Mouse (Mus musculus) spleen, postnatal 4 days (tissue): ENCODE results near the gene Tpp2.

Experiments used
- DNase-seq, 2 experiments: peaks; one replicate each; pipeline ENCODE4 v3.0.0; 2022; ENCODE audit warnings: low spot score in 2 of 2

The Tpp2 gene

DNA sequence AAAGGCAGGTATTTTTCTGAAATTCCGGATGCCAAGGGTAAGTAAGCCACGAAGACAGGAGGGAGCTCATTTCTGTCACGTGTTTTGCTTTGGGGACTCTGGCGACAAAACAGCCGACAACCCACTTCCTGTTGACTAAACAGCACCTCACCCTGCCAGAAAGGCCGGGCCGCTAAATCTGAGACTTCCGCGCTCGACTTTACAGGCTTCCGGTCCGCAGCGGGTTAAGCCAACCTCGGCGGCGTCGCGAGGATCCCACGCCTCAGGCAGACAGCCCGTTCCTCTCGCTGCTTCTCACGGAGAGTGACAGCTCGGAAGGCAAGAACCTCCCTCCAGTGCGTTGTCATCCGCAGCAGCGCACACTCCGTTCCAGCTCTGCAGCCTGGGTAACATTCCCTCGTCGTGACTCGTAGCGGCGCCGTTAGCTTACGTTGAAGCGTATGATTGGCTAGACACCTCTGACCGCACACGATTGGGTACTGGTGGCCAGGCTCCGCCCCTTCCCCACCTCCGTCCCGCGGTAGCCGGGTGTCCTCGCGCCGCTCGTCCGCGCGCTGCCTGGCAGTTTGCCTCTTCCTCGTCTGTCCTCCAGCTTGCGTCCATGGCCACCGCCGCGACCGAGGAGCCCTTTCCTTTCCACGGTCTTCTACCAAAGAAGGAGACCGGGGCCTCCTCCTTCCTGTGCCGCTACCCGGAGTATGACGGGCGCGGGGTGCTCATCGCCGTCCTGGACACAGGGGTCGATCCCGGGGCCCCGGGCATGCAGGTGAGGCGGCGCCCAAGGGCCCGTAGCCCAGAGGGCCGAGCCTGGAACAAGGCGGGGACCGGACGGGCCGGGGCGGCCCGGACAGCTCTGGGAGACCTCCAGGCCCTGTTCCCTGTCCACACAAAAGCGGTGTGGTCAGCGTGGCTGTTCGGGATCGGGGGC, at the start of gene Tpp2:
Tpp2 (plus strand) TSS at position 160 of the 928 bp plus-strand sequence.
- DNase-seq, result peak; percentile 93 to 95

DNA sequence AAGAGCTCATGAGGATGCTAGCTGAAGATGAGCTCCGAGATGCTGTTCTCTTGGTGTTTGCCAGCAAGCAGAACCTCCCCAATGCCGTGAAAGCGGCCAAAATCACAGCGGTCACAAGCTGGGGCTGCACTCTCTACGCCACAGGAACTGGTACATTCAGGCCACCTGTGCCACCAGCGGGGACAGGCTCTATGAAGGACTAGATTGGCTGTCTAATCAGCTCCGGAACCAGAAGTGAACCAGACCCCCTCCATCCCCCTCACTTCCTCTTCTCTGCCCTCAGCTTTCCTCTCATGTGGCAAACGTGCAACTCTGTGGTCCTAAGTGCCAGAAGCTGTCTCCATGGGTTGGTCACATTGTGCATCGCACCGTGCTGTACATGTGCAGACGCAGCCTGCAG, 45.1 kb upstream of the Tpp2 start:
- DNase-seq, result peak in 1 of 2 experiments; percentile 16

- no peak for DNase-seq
Observed at GRCm38 (mm10) chr1:43895742-43896141, 37.7 kb upstream of the Tpp2 start.

DNA sequence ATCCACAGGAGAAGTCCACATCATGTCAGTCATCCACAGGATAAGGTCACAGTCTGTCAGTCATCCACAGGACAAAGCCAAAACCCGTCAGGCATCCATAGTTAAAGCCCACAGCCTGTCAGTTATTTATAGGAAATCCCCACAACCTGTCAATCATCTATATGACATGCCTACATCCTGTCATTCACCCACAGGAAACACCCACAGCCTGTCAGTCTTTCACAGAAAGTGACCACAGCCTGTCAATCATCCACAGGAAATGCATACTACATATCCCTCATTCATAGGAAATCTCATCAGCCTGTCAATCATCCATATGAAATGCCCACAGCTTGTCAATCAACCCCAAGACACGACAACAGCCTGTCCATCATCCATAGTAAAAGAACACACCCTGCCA, 36.3 kb upstream of the Tpp2 start:
- DNase-seq, result no peak

GRCm38 (mm10) chr1:43897987-43898386, 35.5 kb upstream of the Tpp2 start:
- no peak for DNase-seq

DNA sequence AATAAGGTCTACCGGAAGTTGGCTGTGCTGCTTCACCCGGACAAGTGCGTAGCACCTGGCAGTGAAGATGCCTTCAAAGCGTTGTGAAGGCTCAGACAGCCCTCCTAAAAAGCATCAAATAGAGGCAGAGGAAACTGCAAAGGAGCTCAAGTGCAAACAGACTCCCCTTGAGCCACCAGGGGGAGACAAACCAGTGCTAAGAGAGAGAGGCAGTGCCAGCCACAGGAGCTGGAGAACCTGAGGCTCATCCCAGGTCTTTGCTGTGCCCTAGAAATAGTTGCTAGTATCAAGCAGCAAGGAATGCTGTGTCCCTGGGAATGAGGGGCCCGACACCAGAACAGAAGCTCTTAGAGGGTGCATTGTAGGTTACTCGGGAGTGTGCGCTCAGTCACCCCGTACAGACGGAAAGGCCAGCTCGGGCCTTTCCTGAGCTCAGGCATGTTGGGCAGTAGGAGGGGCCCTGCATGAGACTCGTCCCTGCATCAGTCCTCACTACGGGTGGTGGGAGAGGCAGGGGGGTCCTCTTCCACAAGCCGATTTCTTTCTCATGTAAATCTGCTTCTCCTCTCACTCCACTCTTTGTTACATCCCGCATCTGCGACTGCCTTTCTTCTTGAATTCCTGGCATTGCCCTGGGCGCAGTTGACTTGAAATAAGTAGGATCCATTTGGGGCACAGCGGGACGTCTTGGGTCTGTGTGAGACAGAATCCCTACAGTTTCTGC, 34.3 kb upstream of the Tpp2 start:
- DNase-seq, result peak; percentile 56 to 80

DNA sequence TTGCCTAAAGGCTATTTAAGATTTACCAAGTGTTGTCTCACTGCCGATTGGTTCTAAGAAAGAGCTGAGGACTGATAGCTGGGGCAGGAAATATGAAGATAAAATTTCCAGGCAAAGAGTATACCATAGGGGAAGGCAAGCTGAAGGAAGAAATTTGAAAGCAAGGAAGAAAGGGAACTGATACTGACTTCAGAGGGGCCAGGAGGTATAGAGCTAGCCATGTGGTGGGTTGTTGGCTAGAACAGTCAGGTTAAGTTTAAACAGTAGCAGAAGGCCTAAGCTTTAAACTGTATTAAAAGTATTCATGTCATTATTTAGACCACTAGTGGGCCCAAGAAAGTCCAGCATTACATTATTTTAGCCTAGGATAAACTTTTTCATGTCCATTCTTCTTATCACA, 31.0 kb upstream of the Tpp2 start:
- no peak for DNase-seq

- no peak for DNase-seq
Observed at GRCm38 (mm10) chr1:43902855-43903254, 30.6 kb upstream of the Tpp2 start.

- no peak for DNase-seq
Observed at GRCm38 (mm10) chr1:43915428-43915827, 18.0 kb upstream of the Tpp2 start.

DNA sequence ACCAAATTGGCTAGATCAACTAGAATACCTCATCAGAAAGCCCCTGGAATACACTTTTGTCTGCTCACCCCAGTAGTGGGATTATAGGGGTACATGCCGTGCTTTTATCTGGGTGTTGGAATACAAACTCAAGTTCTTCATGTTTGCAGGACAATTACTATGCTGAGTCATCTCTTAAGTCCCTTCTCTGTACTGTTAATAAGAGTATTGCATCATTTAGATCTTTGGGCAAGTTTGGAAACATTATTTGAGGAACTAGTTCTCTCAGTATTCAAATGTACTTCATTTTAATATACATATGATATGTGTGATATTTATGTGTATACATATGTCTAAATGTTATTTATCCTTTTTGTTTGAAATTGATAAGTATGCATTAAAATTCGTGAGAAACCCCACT, 16.6 kb upstream of the Tpp2 start:
- no peak for DNase-seq

GRCm38 (mm10) chr1:43934416-43934810, 966 bp downstream of the Tpp2 start:
- no peak for DNase-seq

GRCm38 (mm10) chr1:43939310-43939709, 5.9 kb downstream of the Tpp2 start:
- DNase-seq, result no peak

DNA sequence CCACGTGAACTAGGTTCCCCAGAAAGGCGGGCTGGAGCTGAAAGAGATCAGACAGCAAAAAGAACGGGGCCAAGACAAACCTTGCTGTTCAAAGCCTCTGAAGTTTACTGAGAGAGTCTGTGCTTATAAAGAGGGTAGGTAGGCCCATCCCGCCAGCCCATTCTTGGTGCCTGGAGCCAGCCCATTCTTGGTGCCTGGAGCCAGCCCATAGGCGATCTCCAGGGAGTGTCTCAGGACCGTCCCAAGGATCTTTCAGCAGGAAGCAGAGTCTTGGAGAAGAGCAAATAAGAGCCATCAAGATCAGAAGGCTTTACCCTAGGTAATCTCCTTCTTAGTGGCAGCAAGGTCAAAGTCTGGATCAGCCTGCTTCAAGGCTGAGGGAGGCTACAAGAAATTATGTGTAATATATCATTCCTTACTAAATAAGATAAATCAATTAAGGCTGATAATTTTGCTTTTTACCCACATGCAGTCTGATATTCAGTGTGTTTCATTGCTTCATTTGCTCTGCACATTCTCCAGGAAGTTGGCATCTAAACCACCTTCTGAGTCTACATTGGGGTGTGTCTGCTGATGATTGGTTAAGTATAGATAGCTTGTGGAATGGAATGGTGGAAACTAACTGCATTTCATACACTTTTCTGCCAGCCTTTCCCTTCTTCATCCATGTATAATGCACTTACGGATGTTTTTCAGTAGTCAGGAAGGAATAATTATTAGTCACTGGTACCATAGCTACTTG, 8.2 kb downstream of the Tpp2 start:
- no peak for DNase-seq

DNA sequence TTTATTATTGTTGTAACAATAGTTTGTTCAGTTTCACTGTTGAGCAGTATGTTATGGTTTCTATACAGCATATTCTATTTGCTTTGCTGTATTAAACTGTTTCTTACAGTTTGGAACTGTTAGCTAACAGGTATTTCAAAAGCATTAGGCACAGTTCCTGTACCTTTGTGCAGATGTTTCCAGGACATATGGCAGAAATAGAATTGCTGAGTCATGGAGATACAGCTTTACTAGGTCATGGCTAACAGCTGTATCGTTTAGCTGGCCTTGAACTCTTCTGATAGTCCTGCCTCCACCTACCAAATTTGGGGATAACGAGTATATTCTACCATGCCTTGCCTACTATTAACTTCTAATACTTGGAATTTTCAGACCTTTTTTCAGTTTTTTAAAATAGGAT, 9.4 kb downstream of the Tpp2 start:
- DNase-seq, result no peak

DNA sequence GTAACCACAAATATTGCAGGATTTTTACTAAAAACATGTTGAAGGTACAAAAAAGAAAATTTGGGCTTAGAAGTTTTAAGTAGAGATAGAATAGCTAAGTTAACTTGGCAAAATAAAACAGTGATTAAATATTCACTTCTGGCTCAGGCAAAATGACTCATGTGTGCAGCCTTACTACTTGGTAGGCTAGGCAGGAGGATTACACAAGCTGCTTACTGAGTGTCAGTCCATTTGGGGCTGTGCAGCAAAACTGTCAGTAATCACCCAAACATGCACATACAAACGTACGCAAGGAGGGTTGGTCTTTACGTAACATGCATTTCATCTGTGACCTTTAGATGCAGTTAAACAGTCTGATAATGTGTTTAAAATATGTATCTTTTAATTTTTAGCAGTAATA, 20.2 kb downstream of the Tpp2 start:
- DNase-seq, result no peak

DNA sequence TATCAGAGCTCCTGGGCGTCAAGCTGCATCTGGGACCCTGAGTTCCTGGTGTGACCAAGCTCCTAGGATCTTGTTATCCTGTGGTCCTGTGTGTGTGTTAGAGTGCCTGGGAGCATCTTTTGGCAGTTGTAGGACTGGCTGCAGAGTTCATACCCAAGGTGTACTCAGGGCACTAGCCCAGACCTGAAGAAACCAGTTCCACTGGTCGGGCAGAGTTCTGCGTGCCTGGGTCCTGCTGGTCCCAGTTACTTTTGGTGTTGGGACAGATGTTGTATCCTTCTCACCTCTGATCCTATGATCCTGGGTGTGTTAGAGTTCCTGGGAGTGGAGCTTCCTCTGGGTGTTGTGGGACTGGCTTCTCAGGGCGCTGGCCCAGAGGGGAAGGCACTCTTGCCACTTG, 30.9 kb downstream of the Tpp2 start:
- DNase-seq, result no peak

GRCm38 (mm10) chr1:43966756-43967155, 33.3 kb downstream of the Tpp2 start:
- DNase-seq, result no peak

GRCm38 (mm10) chr1:43969361-43969760, 35.9 kb downstream of the Tpp2 start:
- no peak for DNase-seq

DNA sequence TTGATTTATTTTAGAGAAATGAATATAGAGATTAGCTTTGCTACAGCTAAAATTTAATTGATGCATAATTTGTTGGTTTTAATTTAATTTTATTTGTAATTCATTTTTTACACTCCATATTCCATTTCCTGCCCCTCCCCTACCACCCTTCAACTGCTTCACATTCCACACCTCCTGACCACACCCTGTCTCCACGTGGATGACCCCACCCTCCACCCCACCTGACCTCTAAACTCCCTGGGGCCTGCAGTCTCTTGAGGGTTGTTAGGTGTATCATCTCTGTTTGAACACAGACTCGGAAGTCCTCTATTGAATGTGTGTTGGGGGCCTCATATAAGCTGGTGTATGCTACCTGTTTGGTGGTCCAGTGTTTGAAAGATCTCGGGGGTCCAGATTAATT, 37.6 kb downstream of the Tpp2 start:
- no peak for DNase-seq

DNA sequence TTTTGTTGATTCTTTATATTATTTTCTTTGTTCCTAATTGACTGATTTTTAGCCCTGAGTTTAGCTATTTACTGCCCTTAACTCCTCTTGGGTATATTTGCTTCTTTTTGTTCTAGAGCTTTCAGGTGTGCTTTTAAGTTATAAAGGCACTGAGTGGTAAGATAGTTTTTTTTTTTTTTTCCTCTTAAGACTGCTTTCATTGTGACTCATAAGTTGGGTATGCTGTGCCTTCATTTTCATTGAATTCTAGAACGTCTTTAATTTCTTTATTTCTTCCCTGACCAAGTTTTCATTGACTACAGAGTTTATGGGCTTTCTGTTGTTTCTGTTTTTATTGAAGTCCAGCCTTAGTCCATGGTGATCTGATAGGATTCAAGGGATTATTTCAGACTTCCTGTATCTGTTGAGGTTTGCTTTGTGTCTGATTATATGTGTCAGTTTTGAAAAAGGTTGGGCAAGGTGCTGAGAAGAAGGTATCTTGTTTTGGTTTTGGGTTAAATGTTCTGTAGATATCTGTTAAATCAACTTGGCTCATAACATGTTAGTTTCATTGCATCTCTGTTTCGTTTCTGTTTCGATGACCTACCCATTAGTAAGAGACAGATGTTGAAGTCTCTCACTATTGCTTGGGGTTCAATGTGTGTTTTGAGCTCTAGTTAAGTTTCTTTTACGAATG, 63.6 kb downstream of the Tpp2 start:
- no peak for DNase-seq

- DNase-seq, result no peak
Observed at GRCm38 (mm10) chr1:44004513-44004912, 71.1 kb downstream of the Tpp2 start.

DNA sequence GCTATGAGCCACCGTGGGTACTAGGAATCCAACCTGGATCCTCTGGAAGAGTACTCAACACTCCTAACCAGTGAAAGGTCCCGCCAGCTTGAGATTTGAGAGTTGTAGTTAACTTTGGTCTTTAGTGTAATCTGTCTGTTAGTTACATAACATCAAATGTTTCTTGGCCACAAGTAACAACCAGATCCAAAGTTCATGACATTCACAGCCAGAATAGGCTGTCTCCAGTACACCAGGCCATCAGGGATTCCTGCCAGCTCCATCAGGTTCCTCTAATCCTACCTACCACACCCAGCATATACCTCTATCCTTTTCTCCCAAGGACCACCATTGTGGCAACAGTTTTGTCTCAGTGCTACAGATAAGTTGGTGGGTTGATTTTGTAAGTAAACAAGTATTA, 82.1 kb downstream of the Tpp2 start:
- no peak for DNase-seq
